Mouse (Mus musculus) neural tube, embryonic 13.5 days (tissue): ENCODE results near the gene Foxd4. TPM values are rescaled to one million over a fixed set of nuclear protein-coding genes. Genes with fewer than 3 reads are reported as not detected.

Experiments used
- ATAC-seq: fragments of 200-750 bp; cut with Nextera tagmentation; 2 replicates; pipeline ENCODE4 v1.8.0; 2017; ENCODE audit warnings: low read depth, mild to moderate bottlenecking, moderate TSS enrichment, moderate library complexity
- H3K27ac ChIP-seq: fragments of 300-500 bp; sonication (generic); replicated peaks from 2 replicates; pipeline ENCODE4 v1.5.1; 2015; ENCODE audit warnings: moderate library complexity, mild to moderate bottlenecking, inconsistent platforms
- H3K27me3 ChIP-seq: fragments of 300-500 bp; sonication (generic); 2 replicates; pipeline ENCODE4 v1.6.1; 2015; ENCODE audit warnings: mild to moderate bottlenecking, inconsistent platforms
- H3K36me3 ChIP-seq: fragments of 300-500 bp; sonication (generic); 2 replicates; pipeline ENCODE4 v1.6.1; 2015; ENCODE audit warnings: mild to moderate bottlenecking, inconsistent platforms
- H3K4me1 ChIP-seq: fragments of 300-500 bp; sonication (generic); replicated peaks from 2 replicates; pipeline ENCODE4 v1.6.1; 2015; ENCODE audit warnings: inconsistent platforms
- H3K4me2 ChIP-seq: fragments of 300-500 bp; sonication (generic); 2 replicates; pipeline ENCODE4 v1.6.1; 2015; ENCODE audit warnings: inconsistent platforms, mild to moderate bottlenecking, moderate library complexity
- H3K4me3 ChIP-seq: fragments of 300-500 bp; sonication (generic); 2 replicates; pipeline ENCODE4 v1.5.1; 2015; ENCODE audit warnings: mild to moderate bottlenecking, inconsistent platforms
- H3K9ac ChIP-seq: fragments of 300-500 bp; sonication (generic); 2 replicates; pipeline ENCODE4 v1.6.1; 2015; ENCODE audit warnings: moderate library complexity, mild to moderate bottlenecking, inconsistent platforms
- H3K9me3 ChIP-seq: fragments of 300-500 bp; sonication (generic); 2 replicates; pipeline ENCODE4 v1.6.1; 2016; ENCODE audit warnings: inconsistent platforms
- WGBS: fragments of 180-500 bp; shearing (Covaris S2); methylation state at CpG from one replicate; pipeline ENCODE4 v1.1.7; 2015; 5-methylcytosine and 5-hydroxymethylcytosine counted together
- microRNA-seq: library from miRNA; unstranded; fragments of <30 nt; microRNA quantifications from one replicate; pipeline ENCODE4, GENCODE M21; 2016
- polyA plus RNA-seq: library from polyadenylated mRNA; unstranded; fragments of >200 nt; fragmentation: Nextera tagmentation; extraction: Ambion mirVana; gene quantifications from 2 replicates; pipeline ENCODE4 v1.2.1, GENCODE M21; 2015

Foxd4 gene
- polyA plus RNA-seq, 1 experiment from 2014 or later, result not detected

DNA sequence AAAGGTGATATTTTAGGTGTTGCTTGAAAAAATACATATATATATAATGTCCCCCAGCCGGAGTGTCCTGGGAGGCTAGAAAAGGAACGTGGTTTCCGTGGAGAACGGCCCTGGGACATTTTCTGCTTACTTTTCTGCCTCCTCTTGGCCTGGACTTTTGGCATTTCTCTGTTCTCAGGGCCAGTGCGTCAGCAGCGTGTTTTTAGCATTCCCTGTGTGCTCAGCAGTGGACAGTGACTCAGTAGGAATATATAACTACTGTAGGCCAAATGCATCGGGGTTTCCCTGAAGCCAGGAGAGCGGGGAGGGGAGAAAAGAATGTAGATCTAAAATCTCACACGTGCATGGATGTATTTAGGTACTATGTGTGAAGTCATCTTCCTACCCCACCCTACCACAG is 35.6 kb downstream of the Foxd4 start:
- H3K27me3 ChIP-seq, result peaks cover 46% of the 10 kb centered on the region
- H3K9ac ChIP-seq, result no peak overlapping the region
- no peaks in the 10 kb centered on the region for H3K36me3 ChIP-seq
- ATAC-seq, result no peak
- WGBS, result 81% methylated on average over 9 of the region's 9 CpGs
- no peaks in the 10 kb centered on the region for H3K9me3 ChIP-seq
- no peak overlapping the region for H3K4me2 ChIP-seq
- no peak overlapping the region for H3K27ac ChIP-seq
- H3K4me3 ChIP-seq, result no peak overlapping the region
- H3K4me1 ChIP-seq, result peaks cover 6% of the 10 kb centered on the region

DNA sequence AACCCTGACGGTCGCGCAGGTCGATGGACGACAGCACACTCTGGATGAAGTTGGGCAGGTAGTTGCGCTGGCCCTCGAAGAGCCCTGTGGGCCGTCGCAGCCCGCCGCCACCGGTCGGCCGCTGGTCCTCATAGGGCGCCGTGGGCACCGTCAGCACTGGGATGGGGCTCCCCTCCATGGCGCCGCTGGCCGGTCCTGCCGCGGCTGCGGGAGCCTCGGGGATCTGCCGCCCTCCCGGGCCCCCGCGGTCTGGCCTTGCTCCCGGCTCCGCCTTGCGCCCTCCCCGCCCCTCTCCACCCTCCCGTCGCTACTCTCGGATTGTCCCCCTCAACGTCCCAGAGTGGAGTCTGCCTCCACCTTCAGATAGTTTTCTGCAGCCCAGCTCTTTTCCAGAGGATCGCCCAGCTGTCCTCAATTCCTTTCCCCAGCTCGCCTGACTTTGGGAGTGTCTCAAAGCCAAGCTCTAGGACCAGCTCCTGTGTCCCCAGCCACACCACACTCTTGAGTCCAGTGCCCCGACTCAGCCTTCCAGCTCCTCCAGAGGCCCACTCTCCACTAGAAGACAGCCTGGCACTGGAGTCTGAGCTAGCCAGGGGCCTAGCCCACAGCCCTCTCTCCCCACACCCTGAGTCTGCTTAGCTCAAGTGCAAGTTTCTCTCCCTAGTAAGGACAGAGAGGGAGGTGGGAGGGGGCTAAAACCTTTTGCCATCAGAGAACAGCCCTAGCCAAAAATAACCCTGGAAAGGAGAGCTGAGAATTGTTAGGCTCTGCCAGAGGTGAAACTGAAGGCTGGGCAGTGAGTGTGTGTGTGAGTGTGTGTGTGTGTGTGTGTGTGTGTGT is 39.2 kb downstream of the Foxd4 start, which contains the start of gene Pgm5:
Pgm5 (minus strand) TSS at position 244 of the 840 bp plus-strand sequence.
- no peaks in the 10 kb centered on the region for H3K36me3 ChIP-seq
- H3K27ac ChIP-seq, result no peak within 1 kb of the TSS
- peak; percentile 23 for ATAC-seq
- H3K9ac ChIP-seq, result peak within 1 kb of the TSS; percentile 42
- H3K4me3 ChIP-seq, result peak within 1 kb of the TSS; percentile 41
- peak within 1 kb of the TSS; percentile 64 for H3K4me2 ChIP-seq
- 1% methylated on average over 36 of the region's 39 CpGs for WGBS
- peaks cover 6% of the 10 kb centered on the region for H3K4me1 ChIP-seq
- no peaks in the 10 kb centered on the region for H3K9me3 ChIP-seq
- H3K27me3 ChIP-seq, result peaks cover 39% of the 10 kb centered on the region

DNA sequence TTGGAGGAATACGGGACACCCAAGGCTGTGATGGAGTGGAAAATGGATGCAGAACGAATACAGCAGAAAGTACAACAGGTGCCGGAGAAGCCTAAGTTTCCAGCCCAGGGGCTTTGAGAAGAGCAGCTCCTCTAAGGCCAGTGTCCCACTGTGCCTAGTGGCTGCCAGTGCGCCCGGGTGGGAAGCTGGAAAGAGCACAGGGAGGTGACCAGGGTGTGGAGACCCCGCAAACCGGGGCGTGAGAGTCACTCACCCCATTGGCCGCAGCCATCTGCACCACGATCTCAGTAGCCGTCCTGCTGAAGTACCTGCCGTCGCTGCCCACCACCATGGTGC is 39.8 kb downstream of the Foxd4 start:
- ATAC-seq, result 0 out of 2 replicates have a peak, but pooled peaks have one; percentile 23
- H3K4me3 ChIP-seq, result peak overlapping the region; percentile 41
- H3K36me3 ChIP-seq, result no peaks in the 10 kb centered on the region
- no peaks in the 10 kb centered on the region for H3K9me3 ChIP-seq
- H3K4me2 ChIP-seq, result peak overlapping the region; percentile 64
- H3K27me3 ChIP-seq, result peaks cover 39% of the 10 kb centered on the region
- 18% methylated on average over 13 of the region's 13 CpGs for WGBS
- H3K27ac ChIP-seq, result no peak overlapping the region
- H3K9ac ChIP-seq, result peak overlapping the region; percentile 42
- H3K4me1 ChIP-seq, result peaks cover 6% of the 10 kb centered on the region

- H3K27ac ChIP-seq, result no peak overlapping the region
- peaks cover 21% of the 10 kb centered on the region for H3K4me1 ChIP-seq
- H3K27me3 ChIP-seq, result no peaks in the 10 kb centered on the region
- H3K9ac ChIP-seq, result 0 out of 2 replicates have a peak overlapping the region, but pooled peaks have one; percentile 47
- peak; percentile 54; the same call in 1 of the 2 replicates for ATAC-seq
- H3K4me3 ChIP-seq, result no peak overlapping the region
- H3K36me3 ChIP-seq, result no peaks in the 10 kb centered on the region
- peak overlapping the region; percentile 39 for H3K4me2 ChIP-seq
- WGBS, result 56% methylated on average over 21 of the region's 21 CpGs
- no peaks in the 10 kb centered on the region for H3K9me3 ChIP-seq
Measured at GRCm38 (mm10) chr19:24851456-24852315, 49.3 kb downstream of the Foxd4 start.

Small RNA genes within 50 kb of the gene (microRNA-seq; reads per million reads assigned to microRNA genes)
- gene Mir3084-1, result not detected

Other genes starting within 250 kb of the Foxd4 start
- gene Tmem252, start 227.2 kb downstream of the Foxd4 start, polyA plus RNA-seq, result 1.5 and 2.2 TPM in 2 replicates
- 0.66 and 1.6 TPM in 2 replicates for gene Pgm5, start 39.3 kb downstream of the Foxd4 start, polyA plus RNA-seq
- gene Gm10053, start 25.5 kb downstream of the Foxd4 start, polyA plus RNA-seq, result 278 and 307 TPM in 2 replicates
- gene Cbwd1, start 60.4 kb upstream of the Foxd4 start, polyA plus RNA-seq, result 16.6 and 19.9 TPM in 2 replicates
- gene Dock8, start 98.3 kb upstream of the Foxd4 start, polyA plus RNA-seq, result 1.5 and 2.5 TPM in 2 replicates